Mouse (Mus musculus) gastrocnemius, adult 8-10 months (tissue): ENCODE results near the gene Atrnl1. TPM values are rescaled to one million over a fixed set of nuclear protein-coding genes. Genes with fewer than 3 reads are reported as not detected.
A peak's percentile ranks its signal among the peaks of the same experiment; 100 is the strongest.
"Not testable (repeated sequence)": the region's sequence is repeated elsewhere in the genome, so short reads cannot be mapped to it uniquely, and the experiment has no call there.

Experiments used
- DNase-seq, 2 experiments: peaks; one replicate each; pipeline ENCODE4 v3.0.0; 2022; ENCODE audit warnings: low spot score in 2 of 2
- total RNA-seq, 4 experiments: library from RNA; stranded (reverse); gene quantifications; 2 replicates each; pipeline ENCODE4 v1.2.4; 2022

Gene Atrnl1
- total RNA-seq, 4 experiments from 2014 or later, result 3.8 to 5.8 (median 4.7) TPM

GRCm38 (mm10) chr19:57686596-57686995 is 75.8 kb downstream of the Atrnl1 start:
- DNase-seq, result no peak

- DNase-seq, result no peak
Observed at GRCm38 (mm10) chr19:57692566-57692965, 81.7 kb downstream of the Atrnl1 start.

DNA sequence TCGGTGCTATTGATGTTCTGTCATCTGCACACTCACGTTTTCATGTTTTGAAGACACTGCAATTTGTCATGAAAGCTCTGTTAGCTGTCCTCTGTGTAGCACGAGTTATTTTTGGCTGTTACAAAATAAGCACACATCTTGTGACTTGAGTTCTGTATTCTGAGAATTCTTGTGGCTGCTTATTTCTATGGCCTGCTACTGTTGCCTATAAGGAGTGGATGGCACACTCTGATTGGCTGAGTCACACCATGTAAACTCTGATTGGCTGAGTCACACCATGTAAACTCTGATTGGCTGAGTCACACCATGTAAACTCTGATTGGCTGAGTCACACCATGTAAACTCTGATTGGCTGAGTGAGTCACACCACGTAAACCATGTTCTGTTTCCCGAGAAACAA is 85.9 kb downstream of the Atrnl1 start:
- DNase-seq, result not testable (repeated sequence)

DNA sequence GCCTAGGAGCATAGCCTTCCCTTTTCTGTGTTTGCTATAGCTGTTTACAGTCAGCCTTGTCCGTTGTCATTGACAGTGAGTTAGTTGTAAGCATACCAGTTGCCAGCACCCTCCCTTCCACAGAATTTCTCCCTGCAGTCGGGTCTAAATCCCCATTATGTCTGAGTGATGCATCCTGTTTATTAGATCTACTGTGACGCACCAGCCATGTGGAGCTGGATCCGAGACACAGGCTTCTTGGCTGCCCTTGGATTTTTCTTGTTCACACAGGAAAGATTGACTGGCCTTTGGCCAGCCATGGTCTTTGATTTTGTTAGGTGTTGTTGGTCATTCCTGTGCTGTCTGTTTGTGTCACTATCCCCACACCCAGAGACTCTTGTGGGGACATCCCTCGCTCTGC is 102.3 kb downstream of the Atrnl1 start:
- DNase-seq, result no peak

DNA sequence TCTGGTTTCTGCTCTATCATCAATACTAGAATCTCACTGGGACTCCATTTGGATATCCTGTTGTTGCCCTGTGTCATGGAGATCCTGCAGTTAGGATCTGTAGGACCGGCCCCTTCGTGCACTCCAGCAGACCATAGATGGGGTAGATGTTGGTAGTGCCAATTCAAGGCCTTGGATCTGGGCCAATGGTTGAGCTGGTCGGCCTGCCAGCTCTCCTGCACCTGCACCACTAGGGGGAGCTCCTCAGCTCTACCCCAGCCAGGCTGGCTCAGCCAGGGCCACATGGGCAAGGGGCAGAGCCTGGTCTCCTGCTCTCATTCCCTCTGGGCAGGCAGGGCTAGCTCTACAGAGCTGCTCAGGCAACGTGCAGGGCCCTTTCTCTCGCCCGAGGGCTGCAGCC is 114.1 kb downstream of the Atrnl1 start:
- peak in 1 of 2 experiments; percentile 8 for DNase-seq

- DNase-seq, result no peak
Observed at GRCm38 (mm10) chr19:57725326-57725725, 114.5 kb downstream of the Atrnl1 start.

GRCm38 (mm10) chr19:57727009-57727408 is 116.2 kb downstream of the Atrnl1 start:
- DNase-seq, result no peak

DNA sequence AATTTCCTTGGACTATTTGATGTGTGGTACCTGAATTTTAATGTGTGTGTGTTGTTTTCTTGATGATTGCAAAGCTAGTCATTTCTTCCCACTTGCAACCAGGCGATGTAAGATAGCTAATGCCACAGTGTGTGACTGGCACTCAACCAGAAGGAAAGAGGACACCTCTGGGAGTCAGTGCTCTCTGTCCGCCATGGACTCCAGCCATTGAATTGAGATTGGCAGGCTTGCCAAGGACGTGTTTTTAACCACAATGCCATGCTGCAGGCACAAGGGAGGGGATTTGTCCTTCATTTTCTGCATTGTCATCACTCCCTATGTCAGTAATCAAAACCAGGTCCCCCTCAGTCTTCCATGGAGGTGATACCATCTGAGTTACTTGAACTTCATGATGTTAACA is 126.6 kb downstream of the Atrnl1 start:
- DNase-seq, result no peak

DNA sequence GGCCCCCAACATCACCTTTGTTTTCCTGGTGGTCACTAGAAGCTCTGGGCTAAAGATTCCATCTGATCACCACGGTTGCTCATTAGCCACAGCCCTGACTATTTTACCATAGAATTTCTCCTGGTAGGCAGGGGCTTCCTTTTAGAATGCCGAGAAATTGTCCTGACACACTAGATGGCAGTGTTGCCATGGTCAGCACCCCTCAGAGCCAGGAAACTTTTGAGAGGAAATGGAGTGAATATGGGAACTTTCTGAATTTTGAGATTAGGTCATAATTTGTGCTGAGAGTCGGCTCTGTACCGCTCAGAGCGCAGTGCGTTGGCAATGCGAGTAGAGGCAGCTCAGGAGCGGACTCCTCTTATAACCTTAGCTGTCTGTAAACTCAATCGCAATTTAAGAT is 134.7 kb downstream of the Atrnl1 start:
- no peak for DNase-seq

- no peak for DNase-seq
Observed at GRCm38 (mm10) chr19:57746553-57746952, 135.7 kb downstream of the Atrnl1 start.

DNA sequence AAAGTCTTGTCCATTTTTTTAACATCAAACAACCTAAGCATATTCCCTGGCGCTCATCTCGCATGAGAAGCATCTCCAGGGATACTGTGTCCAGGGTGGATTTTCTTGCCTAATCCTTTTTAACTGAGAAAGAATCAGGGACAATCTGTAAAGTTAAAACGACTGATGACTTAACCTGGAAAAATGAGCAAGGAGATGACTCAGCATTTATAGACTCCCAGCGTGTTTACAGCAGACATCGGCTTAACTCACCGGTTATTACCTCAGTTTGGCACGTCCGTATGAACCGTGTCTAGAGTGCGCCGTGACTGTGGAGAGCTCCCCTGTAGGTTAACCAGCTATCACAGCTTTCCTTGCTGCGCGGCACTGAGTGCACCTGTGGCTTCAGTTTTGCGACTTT is 141.4 kb downstream of the Atrnl1 start:
- DNase-seq, result no peak

- DNase-seq, result no peak
Observed at GRCm38 (mm10) chr19:57762526-57762925, 151.7 kb downstream of the Atrnl1 start.

- DNase-seq, result no peak
Observed at GRCm38 (mm10) chr19:57764576-57765371, 153.9 kb downstream of the Atrnl1 start.

GRCm38 (mm10) chr19:57767051-57767450 is 156.2 kb downstream of the Atrnl1 start:
- no peak for DNase-seq

DNA sequence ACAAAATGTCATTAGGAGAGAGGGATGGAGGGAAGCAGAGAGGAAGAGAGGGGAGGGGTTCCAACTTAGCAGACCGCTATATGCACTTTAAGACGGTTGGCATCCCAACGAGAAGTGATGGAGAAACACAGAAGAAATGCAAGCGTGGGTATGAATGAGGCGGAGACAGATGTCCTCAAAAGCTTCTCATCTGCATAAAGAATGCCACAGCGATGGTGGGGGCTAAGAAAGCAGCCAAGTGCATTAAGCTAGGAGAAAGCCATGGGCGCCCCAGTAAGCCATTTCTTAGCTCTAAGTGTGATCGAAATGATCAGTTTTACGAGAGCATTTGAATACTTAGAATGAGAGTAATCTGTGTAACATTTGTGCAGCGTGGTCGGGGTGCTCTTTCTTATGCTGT is 157.8 kb downstream of the Atrnl1 start:
- DNase-seq, result no peak

GRCm38 (mm10) chr19:57782366-57783089 is 171.7 kb downstream of the Atrnl1 start:
- peak in 1 of 2 experiments; percentile 25 for DNase-seq

- DNase-seq, result peak in 1 of 2 experiments; percentile 13
Observed at GRCm38 (mm10) chr19:57786699-57787098, 175.9 kb downstream of the Atrnl1 start.

DNA sequence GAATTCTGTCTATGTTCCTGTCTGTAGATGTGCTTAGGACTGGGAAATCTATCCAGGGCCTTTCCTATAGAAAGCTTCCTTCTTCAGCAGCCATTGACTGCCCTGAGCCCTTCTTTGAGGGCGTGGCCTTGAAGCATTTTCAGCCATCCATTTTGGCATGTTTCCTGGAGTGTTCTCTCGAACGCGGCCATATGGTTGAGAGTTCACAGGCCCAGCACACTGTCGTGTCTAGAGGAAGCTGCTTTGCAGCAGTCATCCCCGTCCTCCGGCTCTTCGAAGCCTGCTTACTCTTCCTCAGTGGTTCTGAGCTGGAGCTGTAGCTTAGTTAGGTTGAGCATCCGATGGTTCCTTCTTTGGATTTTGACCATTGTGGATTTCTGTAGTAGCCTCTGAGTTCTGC is 191.4 kb downstream of the Atrnl1 start:
- DNase-seq, result no peak

GRCm38 (mm10) chr19:57802771-57803482 is 192.1 kb downstream of the Atrnl1 start:
- no peak for DNase-seq

GRCm38 (mm10) chr19:57803483-57803820 is 192.6 kb downstream of the Atrnl1 start:
- no peak for DNase-seq

DNA sequence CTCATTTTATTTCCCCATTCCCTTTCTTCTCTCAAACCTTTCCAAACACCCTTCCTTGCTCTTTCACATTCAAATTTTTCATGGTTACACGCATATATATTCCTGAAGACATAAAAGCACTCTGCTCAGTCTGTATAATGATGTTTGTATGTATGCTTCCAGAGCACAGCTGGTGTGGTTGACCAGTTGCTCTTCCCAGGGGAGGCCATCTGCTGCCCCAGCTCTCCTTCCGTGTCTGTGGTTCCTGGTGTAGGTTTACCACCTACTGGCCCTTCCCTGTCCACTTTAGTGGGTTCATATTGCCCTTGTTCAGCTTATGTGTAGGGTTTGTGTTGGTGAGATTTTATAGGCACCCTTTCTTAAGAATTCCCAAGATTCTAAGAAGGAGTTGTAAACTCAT is 197.5 kb downstream of the Atrnl1 start:
- no peak for DNase-seq

DNA sequence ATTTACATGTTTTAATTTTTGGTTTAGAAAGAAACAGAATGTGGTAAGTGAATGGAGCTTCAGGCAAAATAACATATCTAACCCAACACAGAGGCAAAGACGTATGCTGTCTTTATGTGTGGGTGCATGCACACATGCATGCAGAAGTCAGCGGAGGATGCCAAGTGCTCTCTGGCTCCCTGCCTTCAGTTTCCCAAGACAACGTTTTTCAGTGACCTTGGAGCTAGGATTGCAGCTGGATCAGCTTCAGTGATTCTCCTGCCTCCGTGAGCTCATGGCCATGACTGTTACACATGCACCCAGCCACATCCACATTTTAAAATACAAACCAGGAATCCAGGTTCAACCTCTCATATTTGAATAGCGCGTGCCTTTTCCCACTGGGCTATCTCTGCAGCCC is 203.5 kb downstream of the Atrnl1 start:
- DNase-seq, result no peak
